Mouse (Mus musculus): ENCODE measurements at regions not wholly inside any gene's neighbourhood (a gene's known extent, or its start where the extent isn't known, plus 50 kb on each side); places are given as distances from the start of the nearest gene placed in this dataset.
A peak's percentile ranks its signal among the peaks of the same experiment; 100 is the strongest.

DNA sequence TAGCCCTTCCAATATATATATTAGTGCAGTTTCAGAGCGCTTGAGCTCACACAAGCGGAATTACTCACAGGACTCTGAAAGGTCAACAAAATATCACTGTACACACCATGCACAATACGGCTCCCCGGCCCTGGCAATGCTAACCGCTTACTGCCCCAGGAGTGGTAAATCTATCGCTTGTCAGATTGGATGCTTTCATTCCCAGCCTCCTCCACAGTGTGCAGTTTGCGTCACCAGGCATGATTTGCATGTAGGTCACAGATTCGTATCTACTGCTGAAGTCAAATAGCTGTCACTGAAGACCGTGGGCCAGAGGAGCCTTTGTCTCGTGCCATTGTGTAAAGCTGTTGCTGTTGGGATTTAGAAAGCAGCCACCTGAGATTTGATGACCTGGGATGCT lies 60.1 kb downstream of the Ccdc115 start:
- ATAC-seq (replicated peaks; ENCODE audit: poor library complexity) = no peak

DNA sequence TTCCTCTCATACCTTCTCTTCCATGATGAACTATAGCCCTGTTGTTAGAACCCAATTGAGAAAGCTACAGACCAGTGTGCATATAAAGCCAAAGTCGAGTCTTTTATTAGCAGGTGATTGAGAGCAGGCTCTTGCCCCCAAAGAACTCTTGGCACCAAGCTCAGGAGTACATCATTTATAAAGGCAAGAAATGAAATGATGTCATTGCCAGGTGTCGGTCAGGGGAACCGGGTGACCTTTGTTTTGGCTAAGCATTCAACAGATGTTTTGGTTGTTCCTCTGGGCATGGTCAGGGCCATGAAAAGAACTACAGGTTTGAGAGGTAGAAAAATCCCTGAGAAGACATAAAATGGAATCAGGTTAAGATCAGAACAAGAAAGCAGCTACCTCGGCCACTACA lies 61.6 kb downstream of the Ccdc115 start:
- ATAC-seq (replicated peaks; ENCODE audit: poor library complexity) = no peak

DNA sequence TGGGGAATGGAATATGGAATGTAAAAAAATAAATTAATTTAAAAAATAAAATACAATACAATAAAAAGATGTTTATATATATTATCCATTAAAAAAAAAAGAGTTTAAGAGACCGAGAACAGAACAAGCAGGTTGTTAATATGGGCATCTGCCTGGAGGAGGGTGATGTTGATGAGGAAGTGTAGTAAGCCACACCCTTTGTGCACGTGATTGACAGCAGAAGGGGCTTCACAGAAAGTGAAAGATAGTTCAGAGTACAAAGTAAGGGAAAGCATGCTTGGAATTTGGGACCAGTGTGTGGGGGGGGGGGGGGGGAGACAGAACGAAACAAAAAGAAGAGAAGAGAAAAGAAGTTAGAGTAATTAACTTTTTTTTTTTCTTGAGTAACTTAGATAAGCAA lies 64.0 kb downstream of the Ccdc115 start:
- ATAC-seq (replicated peaks; ENCODE audit: poor library complexity) = peak; percentile 37; the same call in 1 of the 2 replicates

DNA sequence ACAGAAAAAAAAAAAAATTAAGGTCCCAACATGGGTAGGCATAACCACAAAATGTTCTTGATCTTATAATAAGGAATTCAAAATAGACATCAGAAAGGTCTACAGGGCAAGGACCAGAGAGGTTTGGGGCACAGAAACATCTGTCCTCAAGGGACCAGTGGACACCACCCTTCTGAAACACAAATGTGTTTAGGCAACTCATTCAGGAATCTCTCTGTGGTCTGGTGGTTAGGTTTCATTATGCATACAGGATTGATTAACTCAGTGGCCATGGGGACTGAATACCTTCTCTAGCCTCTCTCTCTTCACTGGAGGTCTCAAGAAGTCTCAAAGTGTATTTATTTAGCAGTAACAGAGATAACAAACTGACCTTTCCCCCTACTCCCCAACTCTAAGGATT lies 67.8 kb downstream of the Ccdc115 start:
- ATAC-seq (replicated peaks; ENCODE audit: poor library complexity) = no peak

Data from megakaryocyte progenitor cell, adult 5-6 weeks (primary cell).